Mouse (Mus musculus) gastrocnemius, adult 8-10 months (tissue): ENCODE results near the gene F2. TPM values are rescaled to one million over a fixed set of nuclear protein-coding genes. Genes with fewer than 3 reads are reported as not detected.
"Not testable (repeated sequence)": the region's sequence is repeated elsewhere in the genome, so short reads cannot be mapped to it uniquely, and the experiment has no call there.

Experiments
- DNase-seq, 2 experiments: peaks; one replicate each; pipeline ENCODE4 v3.0.0; 2022; ENCODE audit warnings: low spot score in 2 of 2
- total RNA-seq, 4 experiments: library from RNA; stranded (reverse); gene quantifications; 2 replicates each; pipeline ENCODE4 v1.2.4; 2022

F2 gene
- total RNA-seq, 4 experiments from 2014 or later, result 0.19 to 0.75 TPM; not detected in 2

- no peak for DNase-seq
These were observed 10.5 kb upstream of the F2 start for GRCm38 (mm10) chr2:91646733-91647132.

- no peak for DNase-seq
These were observed 9.6 kb upstream of the F2 start for GRCm38 (mm10) chr2:91645811-91646210.

- DNase-seq, result no peak
These were observed 9.1 kb upstream of the F2 start for GRCm38 (mm10) chr2:91645354-91645753.

- no peak for DNase-seq
These were observed 7.8 kb upstream of the F2 start for GRCm38 (mm10) chr2:91644021-91644420.

GRCm38 (mm10) chr2:91642825-91643415 lies 6.7 kb upstream of the F2 start:
- no peak for DNase-seq

- DNase-seq, result no peak
These were observed 2.7 kb upstream of the F2 start for GRCm38 (mm10) chr2:91638931-91639330.

- DNase-seq, result no peak
These were observed 619 bp upstream of the F2 start for GRCm38 (mm10) chr2:91636727-91637338.

GRCm38 (mm10) chr2:91635486-91635885 lies 728 bp downstream of the F2 start:
- no peak for DNase-seq

- no peak for DNase-seq
These were observed 1.4 kb downstream of the F2 start for GRCm38 (mm10) chr2:91634841-91635240.

- no peak for DNase-seq
These were observed 2.8 kb downstream of the F2 start for GRCm38 (mm10) chr2:91633334-91633977.

GRCm38 (mm10) chr2:91632316-91632715 lies 3.9 kb downstream of the F2 start:
- DNase-seq, result no peak

- no peak for DNase-seq
These were observed 4.4 kb downstream of the F2 start for GRCm38 (mm10) chr2:91631826-91632225.

- no peak for DNase-seq
These were observed 5.8 kb downstream of the F2 start for GRCm38 (mm10) chr2:91630384-91630783.

GRCm38 (mm10) chr2:91629682-91630081 lies 6.5 kb downstream of the F2 start:
- no peak for DNase-seq

GRCm38 (mm10) chr2:91628171-91628570 lies 8.0 kb downstream of the F2 start:
- DNase-seq, result no peak

- DNase-seq, result no peak
These were observed 8.7 kb downstream of the F2 start for GRCm38 (mm10) chr2:91627486-91627885.

GRCm38 (mm10) chr2:91623366-91623765 lies 12.8 kb downstream of the F2 start:
- DNase-seq, result not testable (repeated sequence)

GRCm38 (mm10) chr2:91622356-91622755 lies 13.9 kb downstream of the F2 start:
- no peak for DNase-seq

GRCm38 (mm10) chr2:91609370-91609769 lies 26.8 kb downstream of the F2 start:
- not testable (repeated sequence) for DNase-seq

- DNase-seq, result no peak
These were observed 33.8 kb downstream of the F2 start for GRCm38 (mm10) chr2:91602389-91602788.

- DNase-seq, result no peak
These were observed 35.7 kb downstream of the F2 start for GRCm38 (mm10) chr2:91600475-91600874.

GRCm38 (mm10) chr2:91586242-91586641 lies 50.0 kb downstream of the F2 start:
- no peak for DNase-seq

GRCm38 (mm10) chr2:91580894-91581293 lies 55.3 kb downstream of the F2 start:
- no peak for DNase-seq
